Mouse (Mus musculus): ENCODE results near the gene Ncmap.

The Ncmap gene

GRCm38 (mm10) chr4:135397991-135398390 lies at the start of gene Ncmap:
Ncmap (minus strand) TSS chr4:135398227.
- in situ Hi-C loops (cut with MboI) = no loop called here

GRCm38 (mm10) chr4:135442473-135442872 lies 44.4 kb upstream of the Ncmap start:
- in situ Hi-C loops (cut with MboI) = no loop called here

- in situ Hi-C loops (cut with MboI) = no loop called here
These were observed 42.0 kb upstream of the Ncmap start for GRCm38 (mm10) chr4:135439904-135440522.

- in situ Hi-C loops (cut with MboI) = no loop called here
These were observed 41.2 kb upstream of the Ncmap start for GRCm38 (mm10) chr4:135439188-135439647.

- in situ Hi-C loops (cut with MboI) = no loop called here
These were observed 39.9 kb upstream of the Ncmap start for GRCm38 (mm10) chr4:135437924-135438323.

GRCm38 (mm10) chr4:135436291-135436690 lies 38.3 kb upstream of the Ncmap start:
- in situ Hi-C loops (cut with MboI) = no loop called here

GRCm38 (mm10) chr4:135434395-135434789 lies 36.4 kb upstream of the Ncmap start:
- in situ Hi-C loops (cut with MboI) = no loop called here

GRCm38 (mm10) chr4:135433443-135434394 lies 35.7 kb upstream of the Ncmap start, which contains the start of gene Rcan3:
Rcan3 (minus strand) TSS chr4:135433853.
- in situ Hi-C loops (cut with MboI) = no loop called here

- in situ Hi-C loops (cut with MboI) = no loop called here
These were observed 35.0 kb upstream of the Ncmap start for GRCm38 (mm10) chr4:135433086-135433442.

- in situ Hi-C loops (cut with MboI) = no loop called here
These were observed 32.1 kb upstream of the Ncmap start for GRCm38 (mm10) chr4:135429990-135430760.

- in situ Hi-C loops (cut with MboI) = no loop called here
These were observed 31.4 kb upstream of the Ncmap start for GRCm38 (mm10) chr4:135429383-135429782.

- in situ Hi-C loops (cut with MboI) = no loop called here
These were observed 28.6 kb upstream of the Ncmap start for GRCm38 (mm10) chr4:135426587-135426986.

- in situ Hi-C loops (cut with MboI) = no loop called here
These were observed 27.6 kb upstream of the Ncmap start for GRCm38 (mm10) chr4:135425625-135426024.

GRCm38 (mm10) chr4:135420961-135421360 lies 22.9 kb upstream of the Ncmap start:
- in situ Hi-C loops (cut with MboI) = no loop called here

GRCm38 (mm10) chr4:135420416-135420815 lies 22.4 kb upstream of the Ncmap start:
- in situ Hi-C loops (cut with MboI) = no loop called here

- in situ Hi-C loops (cut with MboI) = no loop called here
These were observed 22.0 kb upstream of the Ncmap start for GRCm38 (mm10) chr4:135419996-135420395.

GRCm38 (mm10) chr4:135416367-135416766 lies 18.3 kb upstream of the Ncmap start:
- in situ Hi-C loops (cut with MboI) = no loop called here

GRCm38 (mm10) chr4:135413491-135413890 lies 15.5 kb upstream of the Ncmap start:
- in situ Hi-C loops (cut with MboI) = no loop called here

- in situ Hi-C loops (cut with MboI) = no loop called here
These were observed 13.6 kb upstream of the Ncmap start for GRCm38 (mm10) chr4:135411633-135412032.

- in situ Hi-C loops (cut with MboI) = no loop called here
These were observed 8.2 kb upstream of the Ncmap start for GRCm38 (mm10) chr4:135406180-135406579.

- in situ Hi-C loops (cut with MboI) = no loop called here
These were observed 6.9 kb upstream of the Ncmap start for GRCm38 (mm10) chr4:135404916-135405315.

GRCm38 (mm10) chr4:135404048-135404447 lies 6.0 kb upstream of the Ncmap start:
- in situ Hi-C loops (cut with MboI) = no loop called here
